Mouse (Mus musculus) midbrain, embryonic 11.5 days (tissue): ENCODE data around the gene Mfrp. TPM values are rescaled to one million over a fixed set of nuclear protein-coding genes. Genes with fewer than 3 reads are reported as not detected.
A peak's percentile ranks its signal among the peaks of the same experiment; 100 is the strongest.

Experiments used
- ATAC-seq: fragments of 200-750 bp; cut with Nextera tagmentation; 2 replicates; pipeline ENCODE4 v1.8.0; 2017; ENCODE audit warnings: moderate TSS enrichment, moderate library complexity; ENCODE audit not compliant: low FRiP score
- DNase-seq: peaks from one replicate; pipeline ENCODE4 v3.0.0; 2015; ENCODE audit warnings: low spot score; ENCODE audit errors: missing footprints
- H3K27ac ChIP-seq: fragments of 300-500 bp; sonication (generic); 2 replicates; pipeline ENCODE4 v1.5.1; 2014; ENCODE audit warnings: low read depth, low read length
- H3K27me3 ChIP-seq: fragments of 300-500 bp; sonication (generic); 2 replicates; pipeline ENCODE4 v1.6.1; 2014; ENCODE audit warnings: mild to moderate bottlenecking, low read length, moderate library complexity, mixed read lengths; ENCODE audit not compliant: control insufficient read depth, insufficient read depth
- H3K36me3 ChIP-seq: fragments of 300-500 bp; sonication (generic); 2 replicates; pipeline ENCODE4 v1.6.1; 2014; ENCODE audit warnings: mild to moderate bottlenecking, low read length, moderate library complexity, mixed read lengths; ENCODE audit not compliant: control insufficient read depth, insufficient read depth
- H3K4me1 ChIP-seq: fragments of 300-500 bp; sonication (generic); 2 replicates; pipeline ENCODE4 v1.6.1; 2014; ENCODE audit warnings: low read length; ENCODE audit not compliant: control insufficient read depth, insufficient read depth
- H3K4me2 ChIP-seq: fragments of 300-500 bp; sonication (generic); 2 replicates; pipeline ENCODE4 v1.6.1; 2014; ENCODE audit warnings: mild to moderate bottlenecking, moderate library complexity
- H3K4me3 ChIP-seq: fragments of 300-500 bp; sonication (generic); 2 replicates; pipeline ENCODE4 v1.5.1; 2014; ENCODE audit warnings: low read depth, low read length
- H3K9ac ChIP-seq: fragments of 300-500 bp; sonication (generic); 2 replicates; pipeline ENCODE4 v1.6.1; 2014; ENCODE audit warnings: low read length
- H3K9me3 ChIP-seq: fragments of 300-500 bp; sonication (generic); 2 replicates; pipeline ENCODE4 v1.6.1; 2016; ENCODE audit warnings: low read length; ENCODE audit not compliant: control insufficient read depth
- WGBS: fragments of 180-500 bp; shearing (Covaris S2); extraction: QIAGEN DNeasy Blood & Tissue Kit; methylation state at CpG from one replicate; pipeline ENCODE4 v1.1.7; 2014; 5-methylcytosine and 5-hydroxymethylcytosine counted together
- polyA plus RNA-seq: library from polyadenylated mRNA; unstranded; fragments of >200 nt; fragmentation: Nextera tagmentation; extraction: Ambion mirVana; gene quantifications from 2 replicates; pipeline ENCODE4 v1.2.1, GENCODE M21; 2014

The Mfrp gene
- polyA plus RNA-seq, 1 experiment from 2014 or later, result not detected

DNA sequence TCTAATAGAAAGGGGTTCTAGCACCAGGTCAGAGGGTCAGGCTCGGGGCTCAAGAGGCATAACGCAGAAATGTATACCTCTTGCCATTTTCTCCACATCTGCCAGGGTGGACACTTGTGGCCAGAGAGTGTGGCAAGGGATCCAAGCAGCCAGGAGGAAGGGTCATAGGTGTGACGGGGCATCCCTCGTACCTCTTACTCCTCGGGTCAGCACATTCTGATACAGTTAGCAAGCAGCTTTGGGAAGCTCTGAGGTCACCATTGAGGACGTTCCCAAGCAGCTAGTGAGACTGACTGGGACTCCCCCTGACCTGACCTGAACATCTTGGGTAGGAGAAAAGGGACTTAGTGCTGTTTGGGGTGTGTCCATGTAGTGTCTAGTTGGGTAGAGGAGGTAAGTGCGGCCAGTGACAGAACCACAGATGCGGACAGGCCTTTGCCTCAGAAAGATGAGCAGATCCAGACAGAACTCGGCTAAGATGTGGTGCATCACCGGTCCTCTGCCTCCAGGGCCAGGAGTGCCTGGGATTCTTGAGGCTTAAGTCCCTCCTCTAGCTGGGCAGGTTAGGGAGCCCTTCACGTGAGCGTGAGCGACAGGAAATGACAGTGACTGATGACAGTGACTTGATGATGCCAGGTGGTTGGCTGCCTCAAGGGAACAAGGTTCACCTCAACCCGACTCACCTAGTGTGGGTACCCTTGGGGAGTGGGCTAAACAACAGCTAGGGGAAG is 31.3 kb upstream of the Mfrp start:
- ATAC-seq, result no peak
- WGBS, result 78% methylated on average over 14 of the region's 14 CpGs
- no peak overlapping the region for H3K27ac ChIP-seq
- H3K9me3 ChIP-seq, result no peaks in the 10 kb centered on the region
- H3K4me3 ChIP-seq, result no peak overlapping the region
- no peaks in the 10 kb centered on the region for H3K27me3 ChIP-seq
- H3K36me3 ChIP-seq, result no peaks in the 10 kb centered on the region
- H3K4me1 ChIP-seq, result peaks cover 33% of the 10 kb centered on the region
- no peak for DNase-seq
- no peak overlapping the region for H3K9ac ChIP-seq
- no peak overlapping the region for H3K4me2 ChIP-seq

DNA sequence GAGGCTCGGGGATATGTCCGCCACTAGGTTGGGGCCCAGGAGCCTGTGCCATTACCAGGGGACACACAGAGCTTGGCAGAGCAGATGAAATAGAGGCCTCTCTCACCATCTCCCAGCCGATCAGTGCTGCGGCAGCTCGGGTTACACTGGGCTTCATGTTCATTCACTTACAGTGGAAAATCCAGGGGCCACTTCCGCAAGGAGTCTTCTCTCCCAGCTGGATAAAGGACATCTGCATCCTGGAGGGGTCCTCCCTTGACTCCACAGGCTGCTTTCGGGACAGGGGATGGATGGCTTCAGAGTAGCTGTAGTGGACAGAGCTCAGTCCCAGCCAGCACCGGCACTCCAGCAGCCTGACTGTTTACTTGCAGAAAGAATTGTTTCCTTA is 30.7 kb upstream of the Mfrp start:
- no peaks in the 10 kb centered on the region for H3K27me3 ChIP-seq

DNA sequence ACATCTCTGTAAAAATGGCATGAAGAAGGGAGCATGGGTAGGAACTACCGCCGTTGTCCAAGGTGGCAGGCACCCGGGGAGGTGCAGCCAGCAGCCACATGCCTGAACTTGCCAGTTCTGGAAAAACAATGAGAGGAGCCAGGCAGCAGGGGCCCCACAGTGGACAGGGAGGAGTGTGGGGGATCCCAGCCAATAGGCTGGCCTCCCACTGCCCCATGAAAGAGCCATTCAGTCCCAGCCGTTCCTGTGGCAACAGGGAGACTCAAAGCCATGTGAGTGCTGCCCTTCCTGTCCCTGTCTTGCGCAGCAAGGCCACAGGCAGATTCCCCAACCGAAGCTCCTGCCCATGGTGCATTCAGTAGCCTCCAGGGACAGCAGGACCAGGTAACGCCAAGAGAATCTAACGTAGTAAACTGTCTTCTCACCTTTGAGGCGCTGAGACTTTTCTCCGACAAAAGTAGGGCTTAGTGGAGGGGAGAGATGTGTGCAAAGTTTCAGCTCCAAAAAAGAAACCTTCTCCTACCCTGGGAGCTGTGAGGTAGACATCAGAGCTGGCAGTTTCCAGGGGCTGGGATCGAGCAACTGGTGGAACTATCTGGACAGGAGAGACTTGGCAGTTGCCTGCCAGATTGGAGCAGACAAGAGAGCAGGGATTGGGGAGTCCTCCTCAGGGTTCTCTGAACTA is 29.5 kb upstream of the Mfrp start:
- H3K4me3 ChIP-seq, result no peak overlapping the region
- H3K4me1 ChIP-seq, result peaks cover 33% of the 10 kb centered on the region
- 18% methylated on average over 11 of the region's 11 CpGs for WGBS

More for the DNA sequence above, 30.7 kb upstream of the Mfrp start:
- no peak overlapping the region for H3K9ac ChIP-seq
- WGBS, result 52% methylated on average over 8 of the region's 8 CpGs
- H3K27ac ChIP-seq, result no peak overlapping the region
- no peaks in the 10 kb centered on the region for H3K36me3 ChIP-seq
- no peaks in the 10 kb centered on the region for H3K9me3 ChIP-seq
- peak; percentile 85 for DNase-seq
- no peak overlapping the region for H3K4me3 ChIP-seq
- H3K4me1 ChIP-seq, result peaks cover 33% of the 10 kb centered on the region
- ATAC-seq, result no peak
- no peak overlapping the region for H3K4me2 ChIP-seq

DNA sequence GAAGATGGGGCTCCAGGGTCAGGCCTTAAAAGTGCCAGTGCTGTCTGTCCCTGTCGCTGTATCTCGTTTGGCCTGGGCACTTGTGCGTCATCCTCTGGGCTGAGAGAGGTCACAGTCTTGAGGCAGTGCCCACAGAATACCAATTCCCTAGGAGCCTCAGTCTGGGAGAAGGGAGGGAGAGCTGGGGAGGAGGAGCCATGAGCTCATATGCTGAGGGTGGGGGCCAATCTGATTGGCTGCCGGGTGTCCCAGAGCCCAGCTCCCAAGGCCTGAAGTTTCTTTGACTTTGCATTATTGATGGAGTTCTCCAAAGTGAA is 29.0 kb upstream of the Mfrp start:
- 20% methylated on average over 4 of the region's 4 CpGs for WGBS
- Histone ChIP-seq H3K36me3 (no peaks in the 10 kb centered on the region), H3K9me3 (no peaks in the 10 kb centered on the region), H3K4me1 (peaks cover 29% of the 10 kb centered on the region), H3K9ac (peak overlapping the region; percentile 46; the same call in 1 of the 2 replicates), H3K27ac (peak overlapping the region; percentile 67), H3K4me2 (peak overlapping the region; percentile 14), H3K27me3 (no peaks in the 10 kb centered on the region), H3K4me3 (no peak overlapping the region)
- ATAC-seq, result peak; percentile 68
- DNase-seq, result peak; percentile 91

More for the DNA sequence above, 29.5 kb upstream of the Mfrp start:
- Histone ChIP-seq H3K9me3 (no peaks in the 10 kb centered on the region), H3K36me3 (no peaks in the 10 kb centered on the region), H3K27me3 (no peaks in the 10 kb centered on the region), H3K9ac (peak overlapping the region; percentile 46; the same call in 1 of the 2 replicates), H3K27ac (peak overlapping the region; percentile 67), H3K4me2 (peak overlapping the region; percentile 14)
- DNase-seq (peak; percentile 94), ATAC-seq (peak; percentile 80)

DNA sequence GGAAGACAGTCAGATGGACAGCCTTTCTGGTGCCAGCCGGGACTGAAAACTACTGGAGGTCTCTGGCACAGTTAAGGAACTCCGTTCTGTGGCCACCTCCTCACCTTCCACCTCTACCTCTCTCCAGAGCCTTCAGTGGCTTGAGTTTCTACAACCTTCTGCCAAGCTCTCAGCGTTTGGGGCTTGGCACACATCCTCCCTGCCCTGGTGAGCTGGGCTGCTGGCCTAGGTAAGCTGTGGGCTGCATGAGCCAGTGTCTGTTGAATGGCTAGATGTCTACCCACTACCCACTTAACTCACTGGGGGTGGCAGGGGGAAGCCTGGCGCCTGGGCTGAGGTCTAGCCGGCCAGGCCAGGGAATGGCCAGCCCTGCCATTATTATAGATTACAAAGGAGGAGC is 28.4 kb upstream of the Mfrp start:
- Histone ChIP-seq H3K9ac (peak overlapping the region; percentile 4; the same call in 1 of the 2 replicates), H3K36me3 (no peaks in the 10 kb centered on the region), H3K4me2 (peak overlapping the region; percentile 14; the same call in 1 of the 2 replicates), H3K27me3 (no peaks in the 10 kb centered on the region), H3K27ac (peak overlapping the region; percentile 45; the same call in 1 of the 2 replicates), H3K4me1 (peaks cover 29% of the 10 kb centered on the region), H3K4me3 (no peak overlapping the region), H3K9me3 (no peaks in the 10 kb centered on the region)
- WGBS, result 52% methylated on average over 5 of the region's 5 CpGs
- ATAC-seq (no peak), DNase-seq (peak; percentile 91)

DNA sequence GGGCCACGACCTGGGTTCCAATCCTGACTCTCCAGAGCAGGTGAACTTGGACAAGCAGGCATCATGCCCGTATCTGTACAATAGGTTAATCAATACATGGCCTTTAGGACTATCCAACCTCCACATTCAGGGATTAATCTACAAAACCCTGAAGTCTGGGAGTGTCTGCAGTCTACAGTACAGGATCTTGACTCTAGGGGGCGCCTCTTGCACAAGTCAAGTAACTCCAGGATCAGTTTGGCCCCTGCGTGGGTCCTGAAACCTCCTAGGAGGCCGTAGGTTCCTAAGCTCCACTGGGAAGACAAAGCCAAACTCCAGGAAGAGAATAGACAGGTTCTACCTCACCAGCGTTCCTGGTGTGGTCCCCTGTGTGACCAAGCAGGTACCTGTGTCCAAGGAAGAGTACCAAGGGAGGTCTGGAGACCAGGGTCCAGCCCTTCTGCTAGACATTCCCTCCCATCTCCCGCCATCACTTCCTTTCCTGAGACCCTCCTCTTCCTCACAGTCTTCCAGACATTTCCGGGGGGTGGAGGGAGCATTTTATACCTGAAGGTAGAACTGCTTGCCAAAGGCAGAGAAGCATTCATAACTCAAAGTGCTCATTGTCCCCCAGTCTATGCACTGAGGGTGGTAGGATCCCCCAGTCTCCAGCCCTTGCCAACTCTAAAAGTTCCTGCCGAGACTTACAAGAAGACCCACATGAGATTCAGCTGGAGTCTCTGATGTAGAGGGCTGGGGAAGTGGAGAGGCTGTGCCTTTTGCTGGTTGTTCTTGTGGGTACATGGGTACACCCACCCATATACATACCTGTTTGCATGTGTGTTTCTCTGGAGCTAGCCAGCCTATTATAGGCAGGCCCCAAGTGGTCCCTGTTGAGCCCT is 26.9 kb upstream of the Mfrp start:
- peak; percentile 81 for DNase-seq
- ATAC-seq, result no peak

DNA sequence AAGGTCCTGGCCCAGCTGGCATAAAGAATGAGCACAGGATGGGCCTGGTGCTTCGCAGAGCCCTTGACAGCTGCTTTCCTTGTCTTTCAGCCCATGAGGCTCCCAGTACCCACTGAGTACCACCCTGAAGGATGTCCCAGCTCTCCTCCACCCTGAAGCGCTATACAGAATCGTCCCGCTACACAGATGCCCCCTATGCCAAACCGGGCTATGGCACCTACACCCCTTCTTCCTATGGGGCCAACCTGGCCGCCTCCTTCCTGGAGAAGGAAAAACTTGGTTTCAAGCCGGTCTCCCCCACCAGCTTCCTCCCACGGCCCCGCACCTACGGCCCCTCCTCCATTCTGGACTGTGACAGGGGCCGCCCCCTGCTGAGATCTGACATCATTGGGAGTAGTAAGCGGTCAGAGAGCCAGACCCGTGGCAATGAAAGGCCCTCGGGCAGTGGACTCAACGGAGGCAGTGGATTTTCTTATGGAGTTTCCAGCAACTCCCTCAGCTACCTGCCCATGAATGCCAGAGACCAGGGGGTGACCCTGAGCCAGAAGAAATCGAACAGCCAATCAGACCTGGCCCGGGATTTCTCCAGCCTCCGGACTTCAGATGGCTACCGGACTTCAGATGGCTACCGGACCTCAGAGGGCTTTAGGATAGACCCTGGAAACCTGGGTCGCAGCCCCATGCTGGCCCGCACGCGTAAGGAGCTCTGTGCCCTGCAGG is 26.1 kb upstream of the Mfrp start:
- 80% methylated on average over 24 of the region's 24 CpGs for WGBS
- H3K27me3 ChIP-seq, result no peaks in the 10 kb centered on the region

More for the DNA sequence above, 26.9 kb upstream of the Mfrp start:
- H3K27me3 ChIP-seq, result no peaks in the 10 kb centered on the region
- no peaks in the 10 kb centered on the region for H3K9me3 ChIP-seq
- H3K27ac ChIP-seq, result no peak overlapping the region
- no peaks in the 10 kb centered on the region for H3K36me3 ChIP-seq
- peaks cover 37% of the 10 kb centered on the region for H3K4me1 ChIP-seq
- H3K9ac ChIP-seq, result no peak overlapping the region
- WGBS, result 56% methylated on average over 9 of the region's 9 CpGs
- no peak overlapping the region for H3K4me3 ChIP-seq
- H3K4me2 ChIP-seq, result no peak overlapping the region

DNA sequence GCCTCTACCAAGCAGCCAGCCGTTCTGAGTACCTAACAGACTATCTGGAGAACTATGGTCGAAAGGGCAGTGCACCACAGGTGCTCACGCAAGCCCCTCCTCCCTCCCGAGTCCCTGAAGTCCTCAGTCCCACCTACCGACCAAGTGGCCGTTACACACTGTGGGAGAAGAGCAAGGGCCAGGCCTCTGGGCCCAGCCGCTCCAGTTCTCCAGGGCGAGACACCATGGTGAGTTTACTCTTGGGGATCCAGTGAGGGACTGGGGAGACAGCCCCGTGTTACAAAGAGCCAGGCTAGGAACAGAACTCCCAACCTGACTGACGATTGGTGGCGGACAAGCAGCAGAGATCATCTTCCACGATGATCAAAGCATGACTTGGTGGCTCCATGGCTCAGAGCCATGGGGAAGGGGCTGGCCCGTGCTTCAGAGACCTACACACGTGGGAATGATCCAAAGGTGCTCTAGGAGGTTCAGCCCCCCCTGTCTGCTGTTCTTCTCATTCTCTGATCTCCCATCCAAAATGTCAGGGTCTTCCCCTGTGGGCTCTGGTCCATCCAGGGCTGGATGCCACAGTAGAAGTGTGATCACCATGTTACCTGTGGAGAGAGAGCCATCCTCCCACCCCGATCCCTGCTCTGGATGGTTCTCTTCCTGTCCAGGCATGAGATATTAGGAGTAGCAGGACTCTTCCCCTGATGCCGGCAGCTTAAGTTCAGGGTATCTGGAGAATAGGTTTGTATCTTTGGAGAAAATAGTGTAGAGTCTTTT is 25.3 kb upstream of the Mfrp start:
- Histone ChIP-seq H3K27ac (no peak overlapping the region), H3K9ac (no peak overlapping the region), H3K9me3 (no peaks in the 10 kb centered on the region), H3K4me3 (no peak overlapping the region), H3K27me3 (no peaks in the 10 kb centered on the region), H3K4me1 (peaks cover 31% of the 10 kb centered on the region), H3K36me3 (no peaks in the 10 kb centered on the region), H3K4me2 (no peak overlapping the region)
- DNase-seq (peak; percentile 78), ATAC-seq (no peak)
- 70% methylated on average over 16 of the region's 16 CpGs for WGBS

More for the DNA sequence above, 26.1 kb upstream of the Mfrp start:
- H3K4me2 ChIP-seq, result no peak overlapping the region
- no peak overlapping the region for H3K27ac ChIP-seq
- H3K4me1 ChIP-seq, result peaks cover 37% of the 10 kb centered on the region
- ATAC-seq, result no peak
- no peaks in the 10 kb centered on the region for H3K36me3 ChIP-seq
- no peak overlapping the region for H3K4me3 ChIP-seq
- no peaks in the 10 kb centered on the region for H3K9me3 ChIP-seq
- DNase-seq, result peak; percentile 80
- H3K9ac ChIP-seq, result no peak overlapping the region
